Mouse (Mus musculus): ENCODE data around the gene Zfp790. TPM values are rescaled to one million over a fixed set of nuclear protein-coding genes. Genes with fewer than 3 reads are reported as not detected.

Zfp790 gene
- polyA plus RNA-seq, 1 experiment from 2014 or later, result 32.2 TPM

DNA sequence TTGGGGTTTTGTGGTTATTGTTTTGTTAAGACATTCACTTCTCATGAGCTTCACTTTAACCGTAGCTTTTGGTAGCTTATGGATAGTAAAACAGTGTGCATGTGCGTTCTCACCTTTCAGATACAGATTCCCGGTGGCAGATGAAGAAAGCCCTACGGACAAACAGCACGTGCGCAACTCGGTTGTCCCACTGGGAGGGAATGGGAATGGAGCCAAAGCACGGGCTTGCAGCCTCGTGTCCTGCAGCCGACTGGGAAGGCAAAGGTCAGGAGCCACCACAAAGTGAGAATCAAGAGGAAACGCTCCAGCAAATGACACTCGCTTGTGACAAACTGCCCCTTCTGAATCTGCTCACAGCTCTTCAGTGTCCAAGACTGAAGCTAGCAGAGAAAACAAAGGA is 12.1 kb downstream of the Zfp790 start:
- no peaks in the 10 kb centered on the region for H3K4me1 ChIP-seq (ENCODE audit: control insufficient read depth, insufficient read depth, low read length)
- H3K9ac ChIP-seq (ENCODE audit: low read depth, low read length), result no peak overlapping the region
- no peak for ATAC-seq
- H3K27me3 ChIP-seq (ENCODE audit: control insufficient read depth, insufficient read depth, low read depth, low read length), result no peaks in the 10 kb centered on the region
- no peak overlapping the region for H3K4me3 ChIP-seq (ENCODE audit: low read depth, low read length)
- H3K9me3 ChIP-seq (replicated peaks; ENCODE audit: control insufficient read depth, low read length, poor library complexity, severe bottlenecking), result no peaks in the 10 kb centered on the region
- no peak overlapping the region for H3K4me2 ChIP-seq (ENCODE audit: low read length)
- peaks cover 57% of the 10 kb centered on the region for H3K36me3 ChIP-seq (ENCODE audit: control insufficient read depth, insufficient read depth, low read length)
- WGBS, result 96% methylated on average over 12 of the region's 12 CpGs
- no peak overlapping the region for H3K27ac ChIP-seq (ENCODE audit: low read length)

DNA sequence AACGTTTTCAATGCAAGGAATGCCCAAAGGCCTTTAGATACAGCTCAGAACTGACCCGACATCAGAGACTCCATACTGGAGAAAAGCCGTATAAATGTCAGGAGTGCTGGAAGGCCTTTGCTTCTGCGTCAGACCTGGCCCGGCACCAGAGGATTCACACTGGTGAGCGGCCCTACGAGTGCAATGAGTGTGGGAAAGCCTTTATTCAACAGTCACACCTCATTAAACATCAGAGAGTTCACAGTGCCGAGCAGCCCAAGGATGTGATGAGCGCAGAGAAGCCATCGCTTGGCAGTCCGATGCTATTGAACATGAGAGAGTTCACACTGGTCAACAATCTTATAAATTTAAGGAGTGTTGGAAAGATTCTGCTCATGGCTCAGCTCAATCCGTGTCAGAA is 13.9 kb downstream of the Zfp790 start:
- Histone ChIP-seq H3K27me3 (ENCODE audit: control insufficient read depth, insufficient read depth, low read depth, low read length) (no peaks in the 10 kb centered on the region), H3K4me3 (ENCODE audit: low read depth, low read length) (no peak overlapping the region), H3K9ac (ENCODE audit: low read depth, low read length) (no peak overlapping the region), H3K4me2 (ENCODE audit: low read length) (no peak overlapping the region), H3K27ac (ENCODE audit: low read length) (no peak overlapping the region), H3K4me1 (ENCODE audit: control insufficient read depth, insufficient read depth, low read length) (no peaks in the 10 kb centered on the region), H3K36me3 (ENCODE audit: control insufficient read depth, insufficient read depth, low read length) (peaks cover 56% of the 10 kb centered on the region), H3K9me3 (replicated peaks; ENCODE audit: control insufficient read depth, low read length, poor library complexity, severe bottlenecking) (no peaks in the 10 kb centered on the region)
- no peak for ATAC-seq
- 83% methylated on average over 12 of the region's 12 CpGs for WGBS

DNA sequence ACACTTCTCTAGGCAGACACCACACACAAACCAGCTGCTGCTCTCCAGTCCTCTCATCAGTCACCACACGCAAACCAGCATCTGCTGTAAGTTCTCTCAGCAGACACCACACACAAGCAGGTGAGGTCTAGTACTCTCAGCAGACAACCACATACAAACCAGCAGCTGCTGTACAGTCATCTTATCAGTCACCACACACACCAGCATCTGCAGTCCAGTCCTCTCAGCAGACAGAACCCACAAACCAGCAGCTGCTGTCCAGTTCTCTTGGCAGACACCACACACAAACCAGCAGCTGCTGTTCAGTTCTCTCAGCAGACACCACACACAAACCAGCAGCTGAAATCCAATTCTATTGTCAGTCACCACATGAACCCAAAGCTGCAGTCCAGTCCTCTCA is 20.9 kb downstream of the Zfp790 start:
- H3K36me3 ChIP-seq (ENCODE audit: control insufficient read depth, insufficient read depth, low read length), result peaks cover 9% of the 10 kb centered on the region
- no peaks in the 10 kb centered on the region for H3K4me1 ChIP-seq (ENCODE audit: control insufficient read depth, insufficient read depth, low read length)
- H3K9ac ChIP-seq (ENCODE audit: low read depth, low read length), result no peak overlapping the region
- H3K27me3 ChIP-seq (ENCODE audit: control insufficient read depth, insufficient read depth, low read depth, low read length), result no peaks in the 10 kb centered on the region
- 90% methylated on average over 1 of the region's 1 CpGs for WGBS
- no peak overlapping the region for H3K27ac ChIP-seq (ENCODE audit: low read length)
- H3K4me3 ChIP-seq (ENCODE audit: low read depth, low read length), result no peak overlapping the region
- ATAC-seq, result no peak
- H3K4me2 ChIP-seq (ENCODE audit: low read length), result no peak overlapping the region
- H3K9me3 ChIP-seq (replicated peaks; ENCODE audit: control insufficient read depth, low read length, poor library complexity, severe bottlenecking), result no peaks in the 10 kb centered on the region

DNA sequence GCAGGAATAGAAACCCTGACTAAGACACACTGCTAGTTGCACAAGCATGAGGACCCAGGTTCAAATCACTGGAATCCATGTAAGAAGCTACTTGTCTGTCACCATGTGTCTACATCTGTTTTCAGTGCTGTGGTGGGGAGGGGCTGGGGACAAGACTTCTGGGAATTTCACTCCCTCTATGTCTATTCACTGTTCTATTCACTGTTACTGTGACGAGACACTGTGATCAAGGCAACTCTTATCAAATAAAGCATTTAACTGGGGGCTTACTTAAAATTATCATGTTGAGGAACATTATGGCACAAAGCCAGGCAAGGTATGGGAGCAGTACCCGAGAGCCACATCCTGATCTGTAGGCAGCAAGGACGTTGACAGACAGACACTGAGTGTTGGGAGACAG is 23.3 kb downstream of the Zfp790 start:
- Histone ChIP-seq H3K4me1 (ENCODE audit: control insufficient read depth, insufficient read depth, low read length) (no peaks in the 10 kb centered on the region), H3K27ac (ENCODE audit: low read length) (no peak overlapping the region), H3K4me2 (ENCODE audit: low read length) (no peak overlapping the region), H3K9ac (ENCODE audit: low read depth, low read length) (no peak overlapping the region), H3K36me3 (ENCODE audit: control insufficient read depth, insufficient read depth, low read length) (peaks cover 4% of the 10 kb centered on the region), H3K9me3 (replicated peaks; ENCODE audit: control insufficient read depth, low read length, poor library complexity, severe bottlenecking) (no peaks in the 10 kb centered on the region), H3K27me3 (ENCODE audit: control insufficient read depth, insufficient read depth, low read depth, low read length) (no peaks in the 10 kb centered on the region), H3K4me3 (ENCODE audit: low read depth, low read length) (no peak overlapping the region)
- no peak for ATAC-seq
- 86% methylated on average over 3 of the region's 3 CpGs for WGBS

DNA sequence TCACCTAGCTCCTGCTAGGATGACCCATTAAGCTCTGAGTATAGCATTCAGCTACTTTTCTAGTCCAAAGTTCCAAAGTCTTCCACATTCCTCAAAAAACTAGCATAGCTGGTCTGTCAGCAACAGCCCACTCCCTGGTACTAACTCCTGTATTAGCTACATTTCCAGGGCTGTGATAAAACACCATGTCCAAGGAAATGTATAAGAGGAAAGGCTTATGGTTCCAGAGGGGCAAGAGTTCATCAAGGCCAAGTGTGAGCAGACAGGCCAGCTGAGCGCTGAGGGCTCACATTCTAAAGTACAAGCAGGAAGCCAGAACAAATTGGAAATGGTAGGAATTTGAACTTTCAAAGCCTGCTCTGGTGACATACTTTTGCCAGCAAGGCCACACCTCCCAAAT is 26.2 kb downstream of the Zfp790 start:
- ATAC-seq, result no peak
- Histone ChIP-seq H3K36me3 (ENCODE audit: control insufficient read depth, insufficient read depth, low read length) (peaks cover 24% of the 10 kb centered on the region), H3K4me3 (ENCODE audit: low read depth, low read length) (no peak overlapping the region), H3K27me3 (ENCODE audit: control insufficient read depth, insufficient read depth, low read depth, low read length) (no peaks in the 10 kb centered on the region), H3K9me3 (replicated peaks; ENCODE audit: control insufficient read depth, low read length, poor library complexity, severe bottlenecking) (no peaks in the 10 kb centered on the region), H3K4me2 (ENCODE audit: low read length) (no peak overlapping the region), H3K4me1 (ENCODE audit: control insufficient read depth, insufficient read depth, low read length) (no peaks in the 10 kb centered on the region), H3K9ac (ENCODE audit: low read depth, low read length) (no peak overlapping the region), H3K27ac (ENCODE audit: low read length) (no peak overlapping the region)
- 91% methylated on average over 1 of the region's 1 CpGs for whole genome bisulfite sequencing

DNA sequence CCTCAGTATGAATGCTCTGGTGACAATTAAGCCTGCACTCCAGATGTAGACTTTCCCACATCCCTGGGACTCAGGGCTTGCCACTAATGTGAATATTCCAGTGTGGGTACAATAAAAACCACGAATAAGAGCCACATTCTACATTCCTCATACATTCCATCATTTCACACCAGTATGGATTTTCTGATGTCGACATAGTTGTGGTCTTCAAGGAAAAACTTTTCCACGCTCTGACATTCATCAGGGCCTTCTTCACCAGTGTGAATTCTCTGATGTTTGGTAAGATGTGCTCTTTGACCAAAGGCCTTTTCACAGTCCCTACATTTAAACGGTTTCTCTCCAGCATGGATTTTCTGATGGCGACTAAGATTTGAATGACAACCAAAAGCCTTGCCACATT is 28.7 kb downstream of the Zfp790 start:
- H3K9ac ChIP-seq (ENCODE audit: low read depth, low read length), result no peak overlapping the region
- 91% methylated on average over 5 of the region's 5 CpGs for WGBS

DNA sequence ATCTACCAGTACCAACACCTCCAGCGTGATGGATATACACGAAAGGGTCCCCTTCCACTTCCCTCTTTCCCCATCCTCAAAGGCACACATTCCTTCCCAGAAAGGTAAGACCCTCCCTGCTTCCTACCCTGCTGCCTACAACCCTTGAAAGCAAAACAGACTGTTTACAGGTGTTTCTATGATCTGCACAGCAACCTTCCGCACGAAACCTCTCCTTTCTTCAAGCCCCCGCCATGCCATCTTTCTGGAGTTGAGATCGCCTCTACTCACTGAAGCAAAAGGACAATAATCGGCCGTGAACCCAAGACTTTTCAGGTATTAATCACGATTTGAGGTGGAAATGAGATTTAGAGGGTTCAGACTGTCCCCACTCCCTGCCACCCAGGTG is 36.9 kb downstream of the Zfp790 start:
- H3K9ac ChIP-seq (ENCODE audit: low read depth, low read length), result peak overlapping the region; percentile 70
- no peaks in the 10 kb centered on the region for H3K9me3 ChIP-seq (replicated peaks; ENCODE audit: control insufficient read depth, low read length, poor library complexity, severe bottlenecking)
- H3K27me3 ChIP-seq (ENCODE audit: control insufficient read depth, insufficient read depth, low read depth, low read length), result no peaks in the 10 kb centered on the region
- H3K4me2 ChIP-seq (ENCODE audit: low read length), result peak overlapping the region; percentile 74
- 0 out of 2 replicates have a peak, but pooled peaks have one; percentile 3 for ATAC-seq
- peaks cover 9% of the 10 kb centered on the region for H3K4me1 ChIP-seq (ENCODE audit: control insufficient read depth, insufficient read depth, low read length)
- WGBS, result 59% methylated on average over 9 of the region's 9 CpGs
- peaks cover 13% of the 10 kb centered on the region for H3K36me3 ChIP-seq (ENCODE audit: control insufficient read depth, insufficient read depth, low read length)
- H3K4me3 ChIP-seq (ENCODE audit: low read depth, low read length), result peak overlapping the region; percentile 52
- no peak overlapping the region for H3K27ac ChIP-seq (ENCODE audit: low read length)

More for the DNA sequence above, 28.7 kb downstream of the Zfp790 start:
- Histone ChIP-seq H3K27me3 (ENCODE audit: control insufficient read depth, insufficient read depth, low read depth, low read length) (no peaks in the 10 kb centered on the region), H3K27ac (ENCODE audit: low read length) (no peak overlapping the region), H3K36me3 (ENCODE audit: control insufficient read depth, insufficient read depth, low read length) (peaks cover 32% of the 10 kb centered on the region), H3K9me3 (replicated peaks; ENCODE audit: control insufficient read depth, low read length, poor library complexity, severe bottlenecking) (no peaks in the 10 kb centered on the region), H3K4me1 (ENCODE audit: control insufficient read depth, insufficient read depth, low read length) (no peaks in the 10 kb centered on the region), H3K4me3 (ENCODE audit: low read depth, low read length) (no peak overlapping the region), H3K4me2 (ENCODE audit: low read length) (no peak overlapping the region)
- no peak for ATAC-seq

DNA sequence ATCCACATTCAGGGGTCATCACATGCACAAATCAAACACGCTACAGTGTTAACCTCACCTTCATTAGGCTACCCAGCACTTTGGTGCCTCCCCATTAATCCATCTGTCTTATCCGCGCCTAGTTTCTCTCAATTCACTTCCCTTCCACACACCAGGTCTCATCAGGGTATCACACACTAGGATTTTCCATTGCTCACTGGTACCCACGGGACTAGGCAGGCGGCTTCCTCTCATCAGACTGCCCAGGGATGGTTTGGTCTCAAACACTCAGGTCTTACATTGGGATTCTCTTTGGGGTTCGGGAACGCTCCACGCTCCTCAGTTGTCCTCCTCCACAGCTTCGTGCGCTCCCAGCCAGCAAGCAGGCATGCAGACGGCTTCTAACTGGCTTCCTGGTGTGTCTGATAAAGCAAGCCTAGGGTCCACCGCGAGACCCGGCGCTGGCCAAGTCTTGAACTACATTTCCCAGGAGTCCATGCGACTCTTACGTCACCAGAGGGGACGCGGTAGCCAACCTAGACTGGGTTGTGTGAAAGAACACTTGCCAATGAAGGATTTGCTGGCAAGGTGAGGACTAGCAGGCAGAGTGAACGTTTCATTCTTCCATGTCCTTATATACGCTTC is 37.4 kb downstream of the Zfp790 start, which contains the start of gene Zfp940:
Zfp940 (minus strand) TSS at position 451 of the 624 bp plus-strand sequence.
- H3K4me3 ChIP-seq (ENCODE audit: low read depth, low read length), result peak within 1 kb of the TSS; percentile 52
- ATAC-seq, result peak; percentile 98
- no peaks in the 10 kb centered on the region for H3K9me3 ChIP-seq (replicated peaks; ENCODE audit: control insufficient read depth, low read length, poor library complexity, severe bottlenecking)
- peak within 1 kb of the TSS; percentile 70 for H3K9ac ChIP-seq (ENCODE audit: low read depth, low read length)
- H3K36me3 ChIP-seq (ENCODE audit: control insufficient read depth, insufficient read depth, low read length), result peaks cover 11% of the 10 kb centered on the region
- peak within 1 kb of the TSS; percentile 71 for H3K27ac ChIP-seq (ENCODE audit: low read length)
- WGBS, result under 1% methylated on average over 21 of the region's 21 CpGs
- H3K4me2 ChIP-seq (ENCODE audit: low read length), result peak within 1 kb of the TSS; percentile 74
- H3K4me1 ChIP-seq (ENCODE audit: control insufficient read depth, insufficient read depth, low read length), result peaks cover 9% of the 10 kb centered on the region
- no peaks in the 10 kb centered on the region for H3K27me3 ChIP-seq (ENCODE audit: control insufficient read depth, insufficient read depth, low read depth, low read length)

DNA sequence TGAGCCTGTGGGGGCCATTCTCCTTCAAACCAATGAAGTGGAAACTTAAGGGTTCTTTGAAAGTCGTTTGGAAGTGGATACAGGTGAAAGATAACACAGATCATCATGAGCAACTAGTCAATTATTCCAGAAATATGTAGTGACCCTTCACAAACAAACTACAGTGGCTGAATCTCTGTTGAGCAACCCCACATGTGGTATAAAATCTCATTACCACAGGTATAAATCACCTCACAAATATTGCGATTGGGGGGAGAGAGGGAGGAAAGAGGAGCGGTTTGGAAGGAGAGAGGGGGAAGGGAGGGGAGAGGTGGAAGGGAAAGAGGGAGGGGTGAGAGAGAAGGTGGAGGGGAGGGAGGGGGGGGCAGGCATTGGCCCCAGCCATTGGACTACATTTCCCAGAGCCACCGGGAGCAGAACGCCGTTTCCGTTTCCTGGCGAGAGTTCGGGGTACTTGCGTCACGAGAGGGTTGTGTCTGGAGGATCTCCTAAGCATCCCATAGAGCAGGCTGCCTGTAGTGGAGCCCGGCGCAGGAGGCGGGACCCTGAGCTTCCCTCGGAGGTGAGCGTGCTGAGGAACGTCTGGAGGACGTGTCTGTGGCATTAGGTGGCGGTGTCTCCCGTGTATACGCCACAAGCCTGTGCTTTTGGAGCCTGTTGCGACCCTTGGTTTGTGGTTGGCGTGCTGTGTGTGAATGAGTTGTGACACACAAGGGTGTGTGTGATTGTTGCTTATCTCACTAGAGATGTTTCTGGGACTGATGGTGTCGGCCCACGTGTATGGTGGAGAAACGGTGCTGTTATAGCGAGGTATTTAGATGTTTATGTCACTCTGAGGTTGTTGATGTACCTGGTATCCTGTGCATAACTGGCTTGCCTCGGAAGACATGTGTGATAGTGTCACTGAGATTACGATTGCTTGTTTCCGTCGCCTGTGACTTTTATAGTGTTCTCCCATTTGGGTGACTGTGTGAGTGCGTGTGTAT is 43.9 kb downstream of the Zfp790 start, which contains the start of gene Zfp420:
Zfp420 (plus strand) TSS at position 448 of the 986 bp plus-strand sequence.
- Histone ChIP-seq H3K4me2 (ENCODE audit: low read length) (peak within 1 kb of the TSS; percentile 66), H3K4me1 (ENCODE audit: control insufficient read depth, insufficient read depth, low read length) (peaks cover 8% of the 10 kb centered on the region), H3K36me3 (ENCODE audit: control insufficient read depth, insufficient read depth, low read length) (peaks cover 6% of the 10 kb centered on the region; the same call in 1 of the 2 replicates), H3K27ac (ENCODE audit: low read length) (peak within 1 kb of the TSS; percentile 60), H3K9ac (ENCODE audit: low read depth, low read length) (peak within 1 kb of the TSS; percentile 62), H3K27me3 (ENCODE audit: control insufficient read depth, insufficient read depth, low read depth, low read length) (no peaks in the 10 kb centered on the region), H3K9me3 (replicated peaks; ENCODE audit: control insufficient read depth, low read length, poor library complexity, severe bottlenecking) (no peaks in the 10 kb centered on the region), H3K4me3 (ENCODE audit: low read depth, low read length) (peak within 1 kb of the TSS; percentile 51)
- WGBS, result 6% methylated on average over 32 of the region's 32 CpGs
- ATAC-seq, result peak; percentile 99
